Mouse (Mus musculus): ENCODE results near the gene Trpm3.

GRCm38 (mm10) chr19:22910686-22911085 is 771.8 kb downstream of the Trpm3 start:
- TF ChIP-seq CTCF (IDR thresholded peaks at IDR 0.05; ENCODE audit: low read depth) (no peak), EP300 (IDR thresholded peaks at IDR 0.05; ENCODE audit: low read depth) (no peak)
